Mouse (Mus musculus): Measurements from ENCODE around the gene Olfr503. TPM values are rescaled to one million over a fixed set of nuclear protein-coding genes. Genes with fewer than 3 reads are reported as not detected.
"Not testable (repeated sequence)": the region's sequence is repeated elsewhere in the genome, so short reads cannot be mapped to it uniquely, and the experiment has no call there.

Olfr503 gene
- not detected for polyA plus RNA-seq (2017; shearing (Covaris generic))

GRCm38 (mm10) chr7:108544227-108544626 lies at the start of gene Olfr503:
TSS of gene Olfr503 (plus strand) at chr7:108544527.
- ATAC-seq = not testable (repeated sequence)

- ATAC-seq = no peak
Measured at GRCm38 (mm10) chr7:108524965-108525364, 19.4 kb upstream of the Olfr503 start, which contains the start of gene Olfr502. TSS of gene Olfr502 (minus strand) at chr7:108525065.

- ATAC-seq = no peak
Measured at GRCm38 (mm10) chr7:108542416-108542815, 1.9 kb upstream of the Olfr503 start.

GRCm38 (mm10) chr7:108565693-108566092 lies 21.4 kb downstream of the Olfr503 start, which contains the start of gene Olfr504:
TSS of gene Olfr504 (minus strand) at chr7:108565793.
- no peak for ATAC-seq

GRCm38 (mm10) chr7:108589797-108590196 lies 45.5 kb downstream of the Olfr503 start:
- ATAC-seq = no peak

Other genes starting within 250 kb of the Olfr503 start
- gene Olfr491, start 231.1 kb upstream of the Olfr503 start, polyA plus RNA-seq (2017; shearing (Covaris generic)) = not detected
- gene Olfr492, start 220.9 kb upstream of the Olfr503 start, polyA plus RNA-seq (2017; shearing (Covaris generic)) = not detected
- not detected for gene Olfr493, start 197.5 kb upstream of the Olfr503 start, polyA plus RNA-seq (2017; shearing (Covaris generic))
- gene Olfr494, start 179.2 kb upstream of the Olfr503 start, polyA plus RNA-seq (2017; shearing (Covaris generic)) = not detected
- not detected for gene Olfr495, start 151.4 kb upstream of the Olfr503 start, polyA plus RNA-seq (2017; shearing (Covaris generic))
- gene Olfr497, start 124.1 kb upstream of the Olfr503 start, polyA plus RNA-seq (2017; shearing (Covaris generic)) = not detected
- not detected for gene Olfr498, start 79.2 kb upstream of the Olfr503 start, polyA plus RNA-seq (2017; shearing (Covaris generic))
- gene Olfr502, start 19.5 kb upstream of the Olfr503 start, polyA plus RNA-seq (2017; shearing (Covaris generic)) = not detected
- gene Olfr504, start 21.3 kb downstream of the Olfr503 start, polyA plus RNA-seq (2017; shearing (Covaris generic)) = not detected
- not detected for gene Olfr506, start 66.3 kb downstream of the Olfr503 start, polyA plus RNA-seq (2017; shearing (Covaris generic))
- not detected for gene Olfr507, start 77.3 kb downstream of the Olfr503 start, polyA plus RNA-seq (2017; shearing (Covaris generic))
- gene Olfr508, start 85.5 kb downstream of the Olfr503 start, polyA plus RNA-seq (2017; shearing (Covaris generic)) = not detected
- not detected for gene Olfr509, start 107.4 kb downstream of the Olfr503 start, polyA plus RNA-seq (2017; shearing (Covaris generic))
- gene Olfr510, start 121.9 kb downstream of the Olfr503 start, polyA plus RNA-seq (2017; shearing (Covaris generic)) = not detected
- not detected for gene Olfr512, start 168.8 kb downstream of the Olfr503 start, polyA plus RNA-seq (2017; shearing (Covaris generic))
- gene Olfr513, start 206.4 kb downstream of the Olfr503 start, polyA plus RNA-seq (2017; shearing (Covaris generic)) = not detected